Mouse (Mus musculus) left cerebral cortex, postnatal 25 days (tissue): ENCODE data around the gene Sgpl1. TPM values are rescaled to one million over a fixed set of nuclear protein-coding genes. Genes with fewer than 3 reads are reported as not detected.

Experiments
- DNase-seq, 2 experiments: peaks; one replicate each; pipeline ENCODE4 v3.0.0; 2022; ENCODE audit warnings: low spot score in 2 of 2, mixed read lengths in 1 of 2
- intact Hi-C: fragments of 180-260 bp; cut with DNase I; formaldehyde crosslinking; loops from one replicate; pipeline ENCODE4 v1.15.1; 2025
- microRNA-seq, 2 experiments: library from miRNA; unstranded; fragments of <30 nt; microRNA quantifications; one replicate each; pipeline ENCODE4 v1.2.0; 2022
- total RNA-seq, 2 experiments: library from RNA; stranded (reverse); gene quantifications; 2 replicates each; pipeline ENCODE4 v1.2.3; 2021

Sgpl1 gene
- total RNA-seq, 2 experiments from 2014 or later: 21.7 to 22.8 TPM

GRCm38 (mm10) chr10:61056661-61057060, 90.8 kb downstream of the Sgpl1 start:
- intact Hi-C loops: no loop called here
- DNase-seq: no peak

- intact Hi-C loops: loop anchor here (1.0 kb wide), 2 partner anchors 217 to 273 kb away; no protein-coding TSS in a partner anchor
- peak; percentile 62 to 72 for DNase-seq
Measured at GRCm38 (mm10) chr10:61051993-61052613, 95.4 kb downstream of the Sgpl1 start.

Small RNA genes lying within 50 kb of the gene (microRNA-seq; reads per million reads assigned to microRNA genes)
- gene Gm44308: 0 reads per million in 2 experiments

Other genes starting within 250 kb of the Sgpl1 start
- 10 to 100 TPM in 1 of 2 experiments, 1 to 10 TPM in 1; 9.7 to 11.6 TPM for gene Pcbd1, start 58.4 kb downstream of the Sgpl1 start, total RNA-seq
- gene Tbata, start 24.3 kb upstream of the Sgpl1 start, total RNA-seq: 1 to 10 TPM in 1 of 2 experiments, under 1 TPM in 1; 0.76 to 1.1 TPM
- gene Adamts14, start 125.7 kb upstream of the Sgpl1 start, total RNA-seq: under 1 TPM; 0.21 to 0.32 TPM
- gene Prf1, start 150.1 kb upstream of the Sgpl1 start, total RNA-seq: not detected
- gene Pald1, start 235.8 kb upstream of the Sgpl1 start, total RNA-seq: 10 to 100 TPM in 1 of 2 experiments, 1 to 10 TPM in 1; 9.0 to 10.2 TPM